Mouse (Mus musculus): ENCODE measurements at regions not wholly inside any gene's neighbourhood (a gene's known extent, or its start where the extent isn't known, plus 50 kb on each side); places are given as distances from the start of the nearest gene placed in this dataset.

DNA sequence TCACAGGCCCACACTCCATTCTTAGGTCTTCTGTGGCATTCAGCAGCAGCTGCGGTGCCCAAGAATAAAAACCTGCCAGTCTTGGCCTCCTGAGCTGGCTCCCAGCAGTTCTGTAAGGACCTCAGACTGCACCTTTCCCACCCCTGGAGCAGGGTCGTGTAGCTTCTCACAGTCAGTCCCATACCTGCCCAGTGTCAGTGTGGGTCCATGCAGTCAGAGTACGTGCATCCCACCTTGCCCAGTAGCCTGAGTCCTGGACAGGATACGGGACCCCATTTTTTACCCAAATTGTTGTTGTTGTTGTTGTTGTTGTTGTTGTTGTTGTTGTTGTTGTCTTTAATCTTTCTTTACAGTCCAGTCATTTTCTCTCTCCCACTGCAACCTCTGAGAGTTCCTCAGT, 6811.3 kb downstream of the 9330182O14Rik start:
- DNase-seq (ENCODE audit: low spot score), result no peak

- peak; percentile 2 for DNase-seq (ENCODE audit: low spot score)
These were observed 6856.0 kb downstream of the 9330182O14Rik start for GRCm38 (mm10) chr15:46990201-46990600.

GRCm38 (mm10) chr15:46997106-46997505, 6862.9 kb downstream of the 9330182O14Rik start:
- DNase-seq (ENCODE audit: low spot score), result no peak
